Mouse (Mus musculus): ENCODE results near the gene Atp6v1fnb. TPM values are rescaled to one million over a fixed set of nuclear protein-coding genes. Genes with fewer than 3 reads are reported as not detected.

Atp6v1fnb gene
- under 1 TPM in 1 of 2 experiments, not detected in 1; 0.53 TPM for total RNA-seq (2021)

GRCm38 (mm10) chr6:29471137-29471536, at the start of gene Atp6v1fnb:
TSS of gene Atp6v1fnb (plus strand) at chr6:29471437.
- intact Hi-C loops (cut with DNase I) = no loop called here
- DNase-seq (ENCODE audit: low spot score in 2 of 2) = no peak

- DNase-seq (ENCODE audit: low spot score in 2 of 2) = no peak
These were observed 46.1 kb upstream of the Atp6v1fnb start for GRCm38 (mm10) chr6:29425118-29425517.

GRCm38 (mm10) chr6:29426331-29426730, 44.9 kb upstream of the Atp6v1fnb start:
- intact Hi-C loops (cut with DNase I) = no loop called here
- no peak for DNase-seq (ENCODE audit: low spot score in 2 of 2)

More at GRCm38 (mm10) chr6:29425118-29425517, 46.1 kb upstream of the Atp6v1fnb start:
- intact Hi-C loops (cut with DNase I) = no loop called here

GRCm38 (mm10) chr6:29428171-29428570, 43.1 kb upstream of the Atp6v1fnb start:
- DNase-seq (ENCODE audit: low spot score in 2 of 2) = no peak
- intact Hi-C loops (cut with DNase I) = no loop called here

- DNase-seq (ENCODE audit: low spot score in 2 of 2) = peak in 1 of 2 experiments; percentile 26
- intact Hi-C loops (cut with DNase I) = no loop called here
These were observed 40.4 kb upstream of the Atp6v1fnb start for GRCm38 (mm10) chr6:29430681-29431420.

GRCm38 (mm10) chr6:29431473-29431872, 39.8 kb upstream of the Atp6v1fnb start:
- no peak for DNase-seq (ENCODE audit: low spot score in 2 of 2)
- intact Hi-C loops (cut with DNase I) = no loop called here

GRCm38 (mm10) chr6:29432156-29432555, 39.1 kb upstream of the Atp6v1fnb start:
- DNase-seq (ENCODE audit: low spot score in 2 of 2) = no peak
- intact Hi-C loops (cut with DNase I) = no loop called here

GRCm38 (mm10) chr6:29432676-29433037, 38.6 kb upstream of the Atp6v1fnb start:
- no peak for DNase-seq (ENCODE audit: low spot score in 2 of 2)
- intact Hi-C loops (cut with DNase I) = no loop called here

- intact Hi-C loops (cut with DNase I) = no loop called here
- DNase-seq (ENCODE audit: low spot score in 2 of 2) = peak in 1 of 2 experiments; percentile 6
These were observed 38.0 kb upstream of the Atp6v1fnb start, which contains the start of gene Flnc for GRCm38 (mm10) chr6:29433038-29433803. TSS of gene Flnc (plus strand) at chr6:29433256.

GRCm38 (mm10) chr6:29433804-29434795, 37.1 kb upstream of the Atp6v1fnb start:
- no peak for DNase-seq (ENCODE audit: low spot score in 2 of 2)
- intact Hi-C loops (cut with DNase I) = no loop called here

GRCm38 (mm10) chr6:29434911-29435691, 36.1 kb upstream of the Atp6v1fnb start:
- no peak for DNase-seq (ENCODE audit: low spot score in 2 of 2)
- intact Hi-C loops (cut with DNase I) = no loop called here

- no peak for DNase-seq (ENCODE audit: low spot score in 2 of 2)
- intact Hi-C loops (cut with DNase I) = no loop called here
These were observed 35.2 kb upstream of the Atp6v1fnb start for GRCm38 (mm10) chr6:29435940-29436451.

- DNase-seq (ENCODE audit: low spot score in 2 of 2) = no peak
- intact Hi-C loops (cut with DNase I) = no loop called here
These were observed 34.7 kb upstream of the Atp6v1fnb start for GRCm38 (mm10) chr6:29436461-29436934.

GRCm38 (mm10) chr6:29439251-29439650, 32.0 kb upstream of the Atp6v1fnb start:
- no peak for DNase-seq (ENCODE audit: low spot score in 2 of 2)
- intact Hi-C loops (cut with DNase I) = no loop called here

GRCm38 (mm10) chr6:29439789-29440188, 31.4 kb upstream of the Atp6v1fnb start:
- intact Hi-C loops (cut with DNase I) = loop anchor here (5.0 kb wide), 1 partner anchor 213 kb away; no protein-coding TSS in a partner anchor
- DNase-seq (ENCODE audit: low spot score in 2 of 2) = no peak

- intact Hi-C loops (cut with DNase I) = loop anchor here (5.0 kb wide), 1 partner anchor 208 kb away; no protein-coding TSS in a partner anchor
These were observed 26.5 kb upstream of the Atp6v1fnb start for GRCm38 (mm10) chr6:29444773-29445172.

GRCm38 (mm10) chr6:29445354-29445753, 25.9 kb upstream of the Atp6v1fnb start:
- no peak for DNase-seq (ENCODE audit: low spot score in 2 of 2)
- intact Hi-C loops (cut with DNase I) = no loop called here

More at GRCm38 (mm10) chr6:29444773-29445172, 26.5 kb upstream of the Atp6v1fnb start:
- DNase-seq (ENCODE audit: low spot score in 2 of 2) = no peak

GRCm38 (mm10) chr6:29449858-29450257, 21.4 kb upstream of the Atp6v1fnb start:
- intact Hi-C loops (cut with DNase I) = no loop called here
- DNase-seq (ENCODE audit: low spot score in 2 of 2) = no peak
